Mouse (Mus musculus) heart, postnatal 0 days (tissue): Measurements from ENCODE around the gene Tmem164. TPM values are rescaled to one million over a fixed set of nuclear protein-coding genes. Genes with fewer than 3 reads are reported as not detected.

Source experiments
- ATAC-seq: fragments of 200-750 bp; cut with Nextera tagmentation; 2 replicates; pipeline ENCODE4 v1.8.0; 2017; ENCODE audit warnings: low read depth, moderate number of reproducible peaks, moderate library complexity; ENCODE audit not compliant: insufficient read depth
- DNase-seq: peaks from one replicate; pipeline ENCODE4 v3.0.0-alpha.2; 2016; ENCODE audit warnings: low spot score
- H3K27ac ChIP-seq: fragments of 300-500 bp; sonication (generic); 2 replicates; pipeline ENCODE4 v1.5.1; 2014; ENCODE audit warnings: low read depth, mild to moderate bottlenecking
- H3K27me3 ChIP-seq: fragments of 300-500 bp; sonication (generic); 2 replicates; pipeline ENCODE4 v1.6.1; 2014; ENCODE audit warnings: low read length, mixed read lengths; ENCODE audit not compliant: control insufficient read depth, insufficient read depth
- H3K36me3 ChIP-seq: fragments of 300-500 bp; sonication (generic); replicated peaks from 2 replicates; pipeline ENCODE4 v1.6.1; 2014; ENCODE audit warnings: low read length, mixed read lengths; ENCODE audit not compliant: control insufficient read depth, insufficient read depth
- H3K4me1 ChIP-seq: fragments of 300-500 bp; sonication (generic); 2 replicates; pipeline ENCODE4 v1.6.1; 2014; ENCODE audit warnings: antibody characterized with exemption; ENCODE audit not compliant: control insufficient read depth, insufficient read depth
- H3K4me2 ChIP-seq: fragments of 300-500 bp; sonication (generic); 2 replicates; pipeline ENCODE4 v1.6.1; 2014; ENCODE audit warnings: low read depth, mild to moderate bottlenecking, low read length, moderate library complexity
- H3K4me3 ChIP-seq: fragments of 300-500 bp; sonication (generic); 2 replicates; pipeline ENCODE4 v1.5.1; 2014; ENCODE audit warnings: low read depth, low read length
- H3K9ac ChIP-seq: fragments of 300-500 bp; sonication (generic); replicated peaks from 2 replicates; pipeline ENCODE4 v1.6.1; 2014; ENCODE audit warnings: low read depth, low read length, mixed read lengths
- H3K9me3 ChIP-seq: fragments of 300-500 bp; sonication (generic); replicated peaks from 2 replicates; pipeline ENCODE4 v1.6.1; 2016; ENCODE audit warnings: low read length; ENCODE audit not compliant: control insufficient read depth
- CTCF ChIP-seq: IDR thresholded peaks from 2 replicates; pipeline ENCODE4 v1.5.1; 2016; ENCODE audit warnings: antibody characterized with exemption, control low read depth, low read depth
- EP300 ChIP-seq: IDR thresholded peaks from 2 replicates; pipeline ENCODE4 v1.6.1; 2016; ENCODE audit warnings: antibody characterized with exemption, low read depth
- WGBS: fragments of 180-500 bp; shearing (Covaris S2); extraction: QIAGEN DNeasy Blood & Tissue Kit; methylation state at CpG from one replicate; pipeline ENCODE4 v1.1.7; 2014; 5-methylcytosine and 5-hydroxymethylcytosine counted together
- polyA plus RNA-seq: library from polyadenylated mRNA; unstranded; fragments of >200 nt; fragmentation: Nextera tagmentation; extraction: Ambion mirVana; gene quantifications from 2 replicates; pipeline ENCODE4 v1.2.1, GENCODE M21; 2015
- total RNA-seq: library from RNA; depleted of rRNA; stranded (reverse); fragments of >200 nt; gene quantifications from 2 replicates; pipeline ENCODE4 v1.2.3, GENCODE M21; 2014; ENCODE audit warnings: low replicate concordance

Tmem164 gene
- total and polyA plus RNA-seq, 2 experiments from 2014 or later = 57.0 to 127 TPM

GRCm38 (mm10) chrX:142694338-142694737 is 13.1 kb downstream of the Tmem164 start:
- no peak for ATAC-seq
- DNase-seq = no peak
- Histone ChIP-seq H3K4me1 (no peaks in the 10 kb centered on the region), H3K9me3 (no peaks in the 10 kb centered on the region), H3K27ac (no peak overlapping the region), H3K4me2 (no peak overlapping the region), H3K36me3 (0 out of 2 replicates have a peak, but pooled peaks cover 11% of the 10 kb centered on the region), H3K9ac (no peak overlapping the region), H3K4me3 (no peak overlapping the region), H3K27me3 (no peaks in the 10 kb centered on the region; the same call in 1 of the 2 replicates)
- no peak for TF ChIP-seq CTCF
- no peak for TF ChIP-seq EP300
- WGBS = 74% methylated on average over 7 of the region's 7 CpGs

GRCm38 (mm10) chrX:142694856-142695255 is 13.7 kb downstream of the Tmem164 start:
- TF ChIP-seq CTCF (no peak), EP300 (no peak)
- Histone ChIP-seq H3K9me3 (no peaks in the 10 kb centered on the region), H3K4me1 (no peaks in the 10 kb centered on the region), H3K9ac (no peak overlapping the region), H3K4me2 (no peak overlapping the region), H3K36me3 (0 out of 2 replicates have a peak, but pooled peaks cover 11% of the 10 kb centered on the region), H3K4me3 (no peak overlapping the region), H3K27ac (no peak overlapping the region), H3K27me3 (no peaks in the 10 kb centered on the region; the same call in 1 of the 2 replicates)
- WGBS = 62% methylated on average over 3 of the region's 3 CpGs
- no peak for DNase-seq
- no peak for ATAC-seq

- TF ChIP-seq CTCF (no peak), EP300 (no peak)
- Histone ChIP-seq H3K4me3 (no peak overlapping the region), H3K36me3 (peaks cover 17% of the 10 kb centered on the region; the same call in 1 of the 2 replicates), H3K27me3 (no peaks in the 10 kb centered on the region; the same call in 1 of the 2 replicates), H3K27ac (no peak overlapping the region), H3K4me1 (no peaks in the 10 kb centered on the region), H3K9ac (no peak overlapping the region), H3K9me3 (no peaks in the 10 kb centered on the region), H3K4me2 (no peak overlapping the region)
- WGBS = 55% methylated on average over 11 of the region's 11 CpGs
- ATAC-seq (no peak), DNase-seq (no peak)
These were observed 15.6 kb downstream of the Tmem164 start for GRCm38 (mm10) chrX:142696789-142697188.

- Histone ChIP-seq H3K4me2 (no peak overlapping the region), H3K27me3 (no peaks in the 10 kb centered on the region; the same call in 1 of the 2 replicates), H3K4me3 (no peak overlapping the region), H3K9ac (no peak overlapping the region), H3K9me3 (no peaks in the 10 kb centered on the region), H3K27ac (no peak overlapping the region), H3K36me3 (peaks cover 17% of the 10 kb centered on the region; the same call in 1 of the 2 replicates), H3K4me1 (no peaks in the 10 kb centered on the region)
- no peak for ATAC-seq
- TF ChIP-seq CTCF = no peak
- DNase-seq = no peak
- 67% methylated on average over 5 of the region's 5 CpGs for WGBS
These were observed 16.5 kb downstream of the Tmem164 start for GRCm38 (mm10) chrX:142697545-142698204.

- Histone ChIP-seq H3K4me2 (no peak overlapping the region), H3K27me3 (no peaks in the 10 kb centered on the region; the same call in 1 of the 2 replicates), H3K9me3 (no peaks in the 10 kb centered on the region), H3K9ac (no peak overlapping the region), H3K4me1 (no peaks in the 10 kb centered on the region), H3K27ac (no peak overlapping the region), H3K36me3 (peaks cover 17% of the 10 kb centered on the region; the same call in 1 of the 2 replicates), H3K4me3 (no peak overlapping the region)
- no peak for TF ChIP-seq EP300
- no peak for TF ChIP-seq CTCF
- DNase-seq (no peak), ATAC-seq (no peak)
- 60% methylated on average over 7 of the region's 7 CpGs for WGBS
These were observed 17.0 kb downstream of the Tmem164 start for GRCm38 (mm10) chrX:142698212-142698611.
